In genomic region chr17:83001567-83001966, GRCm38 (mm10) we compare ENCODE assay signal across 9 mouse cellular contexts.
DNase-seq lines count a peak whose midpoint lies in the region; ATAC-seq and TF ChIP-seq lines count a peak whose summit lies in the region.
"Had no signal": no experiment of that assay in that cellular context is flagged by ENCODE, and none has a peak within 500 bp of the region (broad histone marks: within the 10 kb centered on the region; RNA-seq: fewer than 3 reads in every experiment).

No protein-coding gene starts in this region.

- ATAC-seq in kidney, postnatal 0 days (replicated peaks; ENCODE audit: low FRiP score, low read depth) = no peak
- no peak for ATAC-seq in Patski
- peak; percentile 77; the same call in 1 of the 2 replicates for ATAC-seq in neural tube, embryonic 12.5 days (ENCODE audit: low FRiP score, low read depth)

- CTCF ChIA-PET in Patski (lab: Charles Lee) = interaction anchor here (0.6 to 1.2 kb wide), 4 partner anchors 8 to 1718 kb away, joined by 3 to 4 read pairs (median 3); no protein-coding TSS in a partner anchor

- TF ChIP-seq CTCF in kidney, postnatal 0 days (IDR thresholded peaks at IDR 0.05; ENCODE audit: low read depth) = peak; percentile 80
- TF ChIP-seq CTCF in Patski (IDR thresholded peaks at IDR 0.05) = peak; percentile 67

- no peaks in the 10 kb centered on the region for H3K27me3 ChIP-seq in kidney, postnatal 0 days (ENCODE audit: insufficient read depth, low read length)
- no peaks in the 10 kb centered on the region for H3K27me3 ChIP-seq in Patski
- no peaks in the 10 kb centered on the region for H3K27me3 ChIP-seq in neural tube, embryonic 12.5 days (replicated peaks)

- H3K9ac ChIP-seq in kidney, postnatal 0 days (ENCODE audit: low read depth, low read length) = no peak overlapping the region
- H3K9ac ChIP-seq in neural tube, embryonic 12.5 days = no peak overlapping the region

- 7% methylated on average over 2 of the region's 2 CpGs for WGBS in kidney, postnatal 0 days
- WGBS in neural tube, embryonic 12.5 days = 13% methylated on average over 2 of the region's 2 CpGs

- H3K4me1 ChIP-seq in kidney, postnatal 0 days (replicated peaks; ENCODE audit: insufficient read depth, low read length) = no peaks in the 10 kb centered on the region
- no peaks in the 10 kb centered on the region; the same call in 1 of the 2 replicates for H3K4me1 ChIP-seq in neural tube, embryonic 12.5 days

- H3K4me2 ChIP-seq in kidney, postnatal 0 days (ENCODE audit: low read length) = no peak overlapping the region
- H3K4me2 ChIP-seq in neural tube, embryonic 12.5 days (replicated peaks) = no peak overlapping the region

- no peaks in the 10 kb centered on the region for H3K36me3 ChIP-seq in kidney, postnatal 0 days (ENCODE audit: insufficient read depth, low read length)
- no peaks in the 10 kb centered on the region for H3K36me3 ChIP-seq in neural tube, embryonic 12.5 days

- in situ Hi-C loops in Patski (cut with MboI; ENCODE audit: low pct_unique_long_range_greater_than_20kb) = loop anchor here (5.0 kb wide), 1 partner anchor 1809 kb away; no protein-coding TSS in a partner anchor

- DNase-seq in kidney, postnatal 0 days (ENCODE audit: low spot score) = peak; percentile 84
- DNase-seq in kidney, postnatal 36 days = no peak
- no peak for DNase-seq in Patski (ENCODE audit: low read depth, low spot score)
- peak; percentile 41 for DNase-seq in forelimb bud, embryonic 11.5 days (ENCODE audit: low read depth, low spot score)
- DNase-seq in layer of hippocampus, adult 9-11 months = no peak
- no peak for DNase-seq in right cerebral cortex, postnatal 10 days (ENCODE audit: low spot score in 2 of 2)
- no peak for DNase-seq in left cerebral cortex, adult 8-10 months (ENCODE audit: low spot score in 2 of 2)
- DNase-seq: thymus, postnatal 25 days had no signal

- H3K27ac ChIP-seq in kidney, postnatal 0 days = no peak overlapping the region
- no peak overlapping the region for H3K27ac ChIP-seq in neural tube, embryonic 12.5 days

- no peaks in the 10 kb centered on the region for H3K9me3 ChIP-seq in kidney, postnatal 0 days (replicated peaks; ENCODE audit: low read length)
- H3K9me3 ChIP-seq in neural tube, embryonic 12.5 days = no peaks in the 10 kb centered on the region

- POLR2A ChIA-PET in Patski (lab: Charles Lee) = no interaction called here

- H3K4me3 ChIP-seq in kidney, postnatal 0 days (replicated peaks; ENCODE audit: low read depth, low read length) = no peak overlapping the region
- no peak overlapping the region for H3K4me3 ChIP-seq in neural tube, embryonic 12.5 days

Comparison
In these comparisons a context has a peak if more than half of its experiments do, and no peak if none do; other contexts are left out.
1. DNase-seq: peak in kidney, postnatal 0 days (single experiment) and forelimb bud, embryonic 11.5 days (single experiment); none in kidney, postnatal 36 days (0 of 2), Patski (single experiment), layer of hippocampus, adult 9-11 months (single experiment), right cerebral cortex, postnatal 10 days (0 of 2) and left cerebral cortex, adult 8-10 months (0 of 2).